Mouse (Mus musculus) 416B (cell line): ENCODE results near the gene Sept9.

Source experiments
- DNase-seq: peaks from one replicate; pipeline ENCODE4 v3.0.0; 2011; ENCODE audit warnings: low read depth

Sept9 gene

DNA sequence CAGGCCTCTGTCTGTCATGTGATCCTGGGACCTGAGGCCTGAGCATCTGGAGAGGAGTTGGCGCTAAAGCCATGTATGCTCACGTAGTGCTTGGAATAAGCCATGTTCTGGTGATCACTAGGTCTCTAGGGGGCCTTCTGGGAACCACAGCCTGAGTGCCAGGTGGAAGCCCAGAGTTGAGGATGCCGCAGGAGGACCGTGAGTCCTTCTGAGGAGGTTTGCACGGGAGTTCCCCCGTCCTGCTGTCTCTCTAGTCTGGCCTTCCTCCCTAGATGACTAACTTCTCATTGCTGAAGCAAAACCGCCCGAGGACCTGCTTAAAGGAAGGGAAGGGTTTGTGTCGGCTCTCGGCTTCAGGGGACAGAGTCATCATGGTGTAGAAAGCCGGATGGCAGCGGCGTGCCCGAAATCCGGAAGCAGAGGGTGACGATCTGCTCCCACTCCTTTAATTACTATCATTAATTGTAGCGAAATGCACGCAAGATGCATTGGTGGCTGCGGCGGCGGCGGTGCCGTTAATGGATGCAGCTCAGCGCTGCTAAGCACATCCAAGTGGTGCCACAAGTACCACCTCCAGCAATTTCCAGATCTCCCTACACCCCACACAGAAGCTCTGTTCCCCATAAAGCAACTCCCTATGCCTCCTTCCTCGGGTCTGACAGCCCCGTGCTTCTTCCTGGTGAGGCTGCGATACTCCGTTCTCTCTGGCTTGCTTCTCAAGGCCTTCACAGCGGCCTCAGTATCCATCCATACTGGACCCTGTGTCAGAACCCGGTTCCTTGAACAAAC is 92.0 kb downstream of the Sept9 start:
- no peak for DNase-seq

DNA sequence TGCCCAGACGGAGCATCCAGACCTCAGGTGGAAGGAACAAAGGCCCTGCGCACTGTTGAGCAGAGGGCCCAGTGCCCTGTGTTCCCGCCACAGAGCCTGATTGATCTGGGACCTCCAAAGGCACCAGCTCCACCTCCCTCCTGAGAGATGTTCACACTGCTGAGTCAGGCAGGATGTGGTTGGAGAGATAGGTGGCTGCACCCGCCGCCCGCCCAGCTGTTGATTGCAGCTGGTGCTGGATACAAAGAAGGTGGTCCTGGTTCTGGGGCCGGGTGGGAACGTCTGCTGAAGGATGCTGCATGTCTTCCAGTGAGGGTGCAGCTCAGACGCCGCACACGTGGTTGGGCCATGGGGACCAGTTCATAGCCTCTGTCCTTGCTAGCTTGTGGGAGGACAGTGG is 93.0 kb downstream of the Sept9 start:
- peak; percentile 75 for DNase-seq

DNA sequence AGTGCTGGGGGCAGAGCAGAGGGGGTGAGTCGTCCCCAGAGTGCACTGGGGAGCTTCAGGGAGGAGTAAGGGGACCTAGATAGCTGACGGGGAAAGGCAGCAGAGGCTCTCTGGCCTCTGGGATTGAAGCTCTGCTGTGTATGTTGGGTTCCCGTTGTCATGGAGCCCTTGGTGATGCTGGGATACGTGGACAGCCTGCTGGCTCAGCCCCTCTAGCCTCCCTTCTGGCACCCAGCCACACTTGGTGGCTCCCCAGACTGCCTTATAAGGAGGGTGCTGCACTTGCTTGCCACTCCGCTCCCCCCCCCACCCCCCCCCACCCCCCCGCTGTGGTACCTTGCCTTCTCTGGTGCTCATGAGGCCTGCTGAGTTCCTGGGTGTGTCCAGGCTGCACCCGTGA is 95.8 kb downstream of the Sept9 start:
- DNase-seq, result no peak

DNA sequence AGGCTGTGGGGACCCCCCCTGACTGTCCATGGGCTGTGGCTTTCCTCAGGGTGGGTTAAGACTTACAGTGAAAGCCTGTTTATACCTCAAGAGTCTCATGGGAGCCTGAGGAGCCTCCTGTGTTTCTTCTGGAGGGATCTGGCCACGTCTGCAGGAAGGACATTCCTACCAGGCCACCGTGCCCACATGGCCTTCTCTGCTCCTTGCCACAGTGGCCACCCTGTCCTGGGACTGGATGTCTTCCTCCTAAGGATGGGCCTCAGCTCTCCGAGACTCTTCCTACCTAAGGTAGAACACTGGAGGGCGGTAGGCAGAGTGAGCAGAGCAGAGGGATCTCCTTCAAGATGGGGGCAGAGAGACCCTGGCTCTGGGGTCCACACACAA is 96.6 kb downstream of the Sept9 start:
- DNase-seq, result no peak

GRCm38 (mm10) chr11:117296500-117297189 is 97.2 kb downstream of the Sept9 start:
- no peak for DNase-seq

DNA sequence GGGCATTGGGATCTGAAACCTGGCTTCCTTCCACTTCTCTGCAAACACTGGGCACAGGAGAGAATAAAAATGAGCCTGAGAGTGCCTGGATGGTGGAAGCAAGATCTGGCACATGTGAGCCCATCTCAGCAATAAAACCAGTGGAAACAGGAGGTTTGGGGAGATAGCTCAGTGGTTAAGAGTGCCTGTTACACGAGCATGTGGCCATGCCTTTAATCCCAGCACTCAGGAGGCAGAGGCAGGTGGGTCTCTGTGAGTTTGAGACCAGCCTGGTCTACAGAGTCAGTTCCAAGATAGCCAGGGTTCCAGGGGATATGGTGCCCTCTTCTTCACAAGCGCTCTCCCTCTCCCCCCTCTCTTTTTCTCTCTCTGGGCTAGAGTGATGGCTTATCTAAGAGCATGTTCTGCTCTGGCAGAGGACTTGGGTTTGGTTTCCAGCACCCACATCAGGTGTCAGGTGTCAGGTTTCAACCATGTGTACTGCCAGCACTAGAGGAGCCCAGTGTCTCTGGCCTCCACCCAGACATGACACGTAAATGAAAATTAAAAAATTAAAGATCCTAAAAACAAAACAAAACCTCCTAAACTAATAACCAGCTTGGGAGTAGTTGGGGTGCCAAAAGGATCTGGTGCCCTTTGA is 97.8 kb downstream of the Sept9 start:
- DNase-seq, result peak; percentile 40

GRCm38 (mm10) chr11:117299741-117300140 is 100.3 kb downstream of the Sept9 start:
- DNase-seq, result peak; percentile 58

GRCm38 (mm10) chr11:117300809-117301208 is 101.3 kb downstream of the Sept9 start:
- DNase-seq, result peak; percentile 24

DNA sequence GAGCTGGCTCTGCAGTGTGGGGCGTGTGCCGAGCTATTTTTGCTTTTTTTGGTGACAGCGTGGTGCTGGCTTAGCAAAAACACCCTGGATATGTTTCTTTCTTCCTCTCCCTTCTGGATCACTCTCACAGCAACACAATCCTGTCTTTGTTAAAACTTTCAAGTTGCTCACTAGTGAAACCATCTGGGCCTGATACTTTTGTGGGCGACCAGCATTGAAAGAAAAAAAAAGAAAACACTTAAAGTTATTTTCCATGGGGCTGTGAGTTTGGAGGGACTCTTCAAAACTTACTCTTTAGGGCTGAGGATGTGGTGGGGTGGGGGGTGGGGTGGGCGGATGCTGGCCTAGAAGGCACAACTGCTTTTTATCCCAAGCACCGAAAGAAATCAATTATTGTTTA is 102.3 kb downstream of the Sept9 start:
- no peak for DNase-seq

DNA sequence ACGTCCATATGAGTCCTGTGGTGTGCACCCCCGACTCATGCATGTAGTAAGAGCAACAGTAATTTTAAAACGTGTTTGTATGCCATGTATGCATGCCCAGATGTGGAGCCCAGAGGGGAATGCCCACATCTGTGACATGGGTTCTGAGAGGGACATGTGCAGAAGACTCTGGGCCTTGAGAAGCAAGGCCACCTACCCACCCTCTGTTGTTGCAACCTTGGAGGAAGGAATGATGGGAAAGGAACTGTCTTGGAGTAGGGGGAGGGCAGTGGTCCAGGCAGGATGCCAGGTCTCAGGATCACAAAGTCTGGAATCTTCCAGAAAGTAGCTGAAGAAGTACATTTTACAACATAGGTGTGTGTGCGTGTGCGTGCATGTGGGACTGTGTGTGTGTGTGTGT is 102.9 kb downstream of the Sept9 start:
- no peak for DNase-seq

DNA sequence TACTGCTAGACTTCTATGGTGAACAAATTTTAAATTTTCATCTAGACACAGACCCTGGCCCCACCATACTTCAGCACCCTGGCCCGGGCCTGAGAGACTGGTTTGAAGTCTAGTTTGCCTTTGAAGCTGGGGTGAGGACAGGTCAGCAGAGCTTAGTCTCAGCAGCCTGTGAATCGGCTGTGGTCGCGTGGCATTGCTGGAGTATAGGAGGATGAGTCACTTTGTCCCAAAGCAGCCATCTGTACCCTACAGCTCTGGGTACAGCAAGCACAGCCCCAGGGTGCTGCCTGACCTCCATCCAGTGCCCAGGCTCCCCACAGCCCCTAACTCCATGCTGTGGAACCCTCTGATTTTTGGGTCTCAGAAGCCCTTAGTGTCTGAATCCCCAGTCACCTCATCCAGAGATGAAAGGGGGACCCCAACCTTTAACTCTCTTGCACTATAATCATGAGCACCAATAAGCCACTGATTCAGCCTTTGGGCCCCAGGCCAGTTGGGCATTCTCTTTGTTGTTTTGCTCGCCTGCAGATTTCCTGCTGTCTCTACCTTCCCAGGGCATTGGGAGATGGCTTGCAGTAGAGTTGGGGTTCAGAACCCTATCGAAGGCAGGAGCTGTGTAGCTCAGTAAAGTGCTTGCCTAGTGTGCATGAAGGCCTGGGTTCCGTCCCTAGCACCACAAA is 106.2 kb downstream of the Sept9 start:
- DNase-seq, result peak; percentile 80

- DNase-seq, result peak; percentile 82
Measured at GRCm38 (mm10) chr11:117306311-117307088, 107.0 kb downstream of the Sept9 start.

DNA sequence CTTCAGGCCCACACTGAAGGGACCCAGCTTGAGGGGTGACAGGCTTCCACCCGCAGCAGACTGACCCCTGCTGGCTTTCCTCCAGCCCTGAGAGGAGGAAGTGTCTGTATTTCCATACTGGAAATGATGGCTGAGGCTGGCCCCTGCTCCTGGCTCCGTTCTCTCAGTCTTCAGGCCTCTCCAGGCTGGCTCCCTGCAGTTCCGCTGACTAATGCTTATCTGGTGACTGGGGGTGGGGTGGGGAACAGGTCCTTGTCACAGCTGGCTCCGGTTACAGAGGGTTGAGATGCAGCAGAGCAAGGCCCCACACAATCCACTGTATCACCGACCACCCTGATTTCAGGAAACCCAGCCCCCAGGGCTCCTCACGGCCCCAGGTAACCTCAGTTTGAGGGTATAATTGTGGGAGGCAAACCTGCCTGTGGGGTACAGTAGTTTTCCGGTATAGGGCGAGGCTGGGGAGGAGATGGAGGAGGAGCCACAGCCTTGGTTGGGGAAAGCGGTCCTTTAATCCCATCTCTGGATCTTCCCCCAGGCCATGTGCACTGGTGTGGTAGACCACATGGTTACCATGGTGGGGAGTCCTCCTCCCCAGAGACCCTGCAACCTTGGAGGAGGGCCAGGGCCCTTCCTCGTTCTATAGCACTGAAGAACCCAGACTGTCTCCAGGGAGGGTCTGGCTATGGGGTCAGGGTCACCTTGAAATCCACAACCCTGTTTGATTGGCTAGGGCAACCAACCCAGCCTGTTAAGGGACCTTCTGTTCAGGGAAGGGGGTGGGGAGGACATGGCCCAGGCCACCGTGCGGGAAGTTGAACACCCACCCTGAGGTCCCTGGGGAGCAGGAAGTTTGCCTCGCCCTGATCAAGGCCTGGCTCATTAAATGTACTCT is 108.7 kb downstream of the Sept9 start:
- DNase-seq, result peak; percentile 88

- no peak for DNase-seq
Measured at GRCm38 (mm10) chr11:117309108-117309917, 109.9 kb downstream of the Sept9 start.

- no peak for DNase-seq
Measured at GRCm38 (mm10) chr11:117309918-117310287, 110.4 kb downstream of the Sept9 start.

DNA sequence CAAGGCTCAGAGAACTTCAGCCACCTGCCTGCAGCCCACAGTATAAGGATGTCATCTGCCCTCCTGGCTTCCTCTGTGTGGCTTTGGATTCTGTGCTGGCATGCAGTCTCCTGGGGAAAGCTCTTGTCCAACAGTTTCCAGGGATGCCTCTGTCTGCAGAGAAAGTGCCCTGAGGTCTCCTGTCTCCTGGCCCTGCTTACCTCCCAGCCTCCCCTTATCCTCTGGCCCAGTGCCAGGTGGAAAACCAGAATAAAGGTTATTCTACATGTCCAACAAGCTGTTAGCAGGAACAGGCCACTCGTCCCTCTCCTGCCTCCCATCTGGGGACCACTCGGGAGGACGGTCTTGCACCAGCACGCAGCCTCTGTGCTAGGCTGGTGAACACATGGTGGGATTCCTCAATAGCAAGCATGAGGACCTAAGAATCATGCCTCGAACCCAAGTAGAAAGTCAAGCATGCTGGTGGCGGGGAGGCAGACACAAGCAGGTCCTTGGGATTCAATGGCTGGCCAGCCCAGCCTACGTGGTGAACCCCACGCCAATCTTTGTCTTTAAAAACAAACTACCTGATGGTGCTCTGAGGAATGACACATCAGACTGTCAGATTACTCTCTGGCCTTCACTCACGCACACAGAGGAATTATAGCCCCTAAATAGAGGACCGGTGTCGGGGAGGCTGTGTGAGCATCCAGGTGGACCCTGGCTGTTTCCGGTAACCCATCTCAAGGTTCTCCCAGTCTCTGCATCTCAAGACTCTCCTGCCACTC is 111.1 kb downstream of the Sept9 start:
- no peak for DNase-seq

DNA sequence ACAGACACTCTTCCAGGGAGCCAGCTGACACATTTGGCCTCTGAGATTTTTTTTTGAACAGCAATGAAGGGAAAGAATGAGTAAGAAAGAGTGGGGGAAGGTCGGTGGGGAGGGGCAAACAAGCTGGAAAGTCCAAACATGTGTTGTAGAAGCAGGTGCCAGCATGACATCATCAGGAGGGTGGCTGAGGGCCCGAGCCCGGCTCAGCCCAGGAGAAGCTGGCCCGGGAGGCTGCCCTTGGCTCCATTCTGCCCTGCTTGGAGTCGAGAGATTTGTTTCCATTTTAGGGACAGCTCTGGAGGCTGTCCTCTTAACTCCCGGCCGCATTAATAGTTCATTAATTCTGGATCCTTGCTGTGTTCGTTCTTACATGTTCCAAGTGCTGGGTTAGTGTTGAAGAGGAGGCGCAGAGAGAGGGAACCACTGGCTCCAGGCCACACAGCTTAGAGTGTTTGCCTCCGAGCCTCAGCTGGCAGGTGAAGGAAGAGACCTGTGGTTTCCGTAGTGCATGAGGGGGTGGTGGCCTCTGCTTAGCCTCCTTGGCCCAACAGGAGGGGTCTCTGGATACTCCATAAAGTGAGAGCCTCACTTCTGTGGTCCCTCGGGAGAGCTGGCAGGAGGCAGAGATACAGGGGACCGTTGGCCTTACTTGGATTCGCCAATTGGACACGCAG is 111.8 kb downstream of the Sept9 start:
- no peak for DNase-seq
